Comparison of ENCODE assay signal across 8 mouse cellular contexts in the genomic region with DNA sequence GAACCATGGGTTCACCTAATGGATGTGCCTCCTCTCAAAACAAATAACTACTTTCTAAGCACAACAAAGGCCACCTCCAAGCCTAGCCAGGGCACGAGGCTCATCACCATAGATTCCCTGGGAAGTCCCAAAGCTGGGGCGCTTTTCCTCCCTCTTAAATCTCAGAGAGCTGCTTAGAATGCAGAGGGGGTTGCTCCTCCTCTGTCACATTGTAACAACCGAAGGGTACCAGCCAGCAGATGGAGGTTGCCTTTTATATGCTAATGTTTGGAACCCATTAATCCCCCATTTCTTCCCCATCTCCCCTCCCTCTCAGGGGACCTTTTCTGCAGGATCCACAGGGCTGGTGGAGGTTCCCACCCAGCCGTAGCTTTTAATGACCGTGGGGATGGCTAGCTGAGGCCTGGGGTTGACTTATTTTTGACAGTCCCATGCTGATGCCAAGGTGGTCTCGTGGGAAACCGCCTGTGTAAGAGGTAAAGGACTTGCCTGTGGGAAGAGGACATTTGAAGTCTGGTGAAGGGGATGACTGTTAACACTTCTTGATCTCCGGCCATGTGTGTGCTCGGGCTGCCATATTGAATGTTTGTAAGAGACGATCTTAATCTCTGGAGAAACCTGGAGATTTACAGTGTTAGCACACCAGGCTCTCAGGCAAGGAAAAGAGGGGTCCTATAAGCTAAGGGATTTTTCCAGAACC.
DNase-seq lines count a peak whose midpoint lies in the region; ATAC-seq lines count a peak whose summit lies in the region.
"Had no signal": no experiment of that assay in that cellular context is flagged by ENCODE, and none has a peak within 500 bp of the region (broad histone marks: within the 10 kb centered on the region; RNA-seq: fewer than 3 reads in every experiment).

No protein-coding gene starts in this region.

- peak overlapping the region; percentile 87 for H3K27ac ChIP-seq in forebrain, embryonic 13.5 days
- H3K27ac ChIP-seq in limb, embryonic 15.5 days: peak overlapping the region; percentile 68

- peaks cover 45% of the 10 kb centered on the region for H3K4me1 ChIP-seq in forebrain, embryonic 13.5 days
- peaks cover 50% of the 10 kb centered on the region for H3K4me1 ChIP-seq in limb, embryonic 15.5 days

- peak overlapping the region; percentile 12; the same call in 1 of the 2 replicates for H3K4me2 ChIP-seq in forebrain, embryonic 13.5 days
- H3K4me2 ChIP-seq in limb, embryonic 15.5 days: no peak overlapping the region

- WGBS in forebrain, embryonic 13.5 days: 16% methylated on average over 10 of the region's 10 CpGs
- 62% methylated on average over 10 of the region's 10 CpGs for WGBS in limb, embryonic 15.5 days

- H3K36me3 ChIP-seq in forebrain, embryonic 13.5 days (ENCODE audit: poor library complexity, severe bottlenecking): no peaks in the 10 kb centered on the region
- no peaks in the 10 kb centered on the region for H3K36me3 ChIP-seq in limb, embryonic 15.5 days

- no peak overlapping the region for H3K4me3 ChIP-seq in forebrain, embryonic 13.5 days
- H3K4me3 ChIP-seq in limb, embryonic 15.5 days: no peak overlapping the region

- H3K27me3 ChIP-seq in forebrain, embryonic 13.5 days: no peaks in the 10 kb centered on the region
- no peaks in the 10 kb centered on the region for H3K27me3 ChIP-seq in limb, embryonic 15.5 days

- no peaks in the 10 kb centered on the region for H3K9me3 ChIP-seq in forebrain, embryonic 13.5 days (replicated peaks)
- no peaks in the 10 kb centered on the region for H3K9me3 ChIP-seq in limb, embryonic 15.5 days

- peak; percentile 89 for ATAC-seq in forebrain, embryonic 13.5 days
- ATAC-seq in limb, embryonic 15.5 days (ENCODE audit: insufficient number of reproducible peaks, low FRiP score, low TSS enrichment, low read depth): no peak

- no peak overlapping the region for H3K9ac ChIP-seq in forebrain, embryonic 13.5 days
- H3K9ac ChIP-seq in limb, embryonic 15.5 days: no peak overlapping the region

- peak; percentile 47 to 55 for DNase-seq in right cerebral cortex, postnatal 10 days (ENCODE audit: low spot score in 2 of 2)
- no peak for DNase-seq in right cerebral cortex, adult 18-20 months
- no peak for DNase-seq in cerebellum, adult 9-11 months
- DNase-seq in lung, postnatal 25 days (ENCODE audit: low spot score): no peak
- DNase-seq in lung, postnatal 4 days: no peak
- DNase-seq: adrenal gland, adult 2 months had no signal

Comparison
In these comparisons a context has a peak if more than half of its experiments do, and no peak if none do; other contexts are left out.
1. DNase-seq: peak in right cerebral cortex, postnatal 10 days (2 of 2); none in right cerebral cortex, adult 18-20 months (single experiment), cerebellum, adult 9-11 months (single experiment), lung, postnatal 25 days (single experiment) and lung, postnatal 4 days (0 of 2).